In genomic region chr10:58255954-58256353, GRCm38 (mm10) we compare ENCODE assay signal across 8 mouse cellular contexts. TPM values are rescaled to one million over a fixed set of nuclear protein-coding genes. Genes with fewer than 3 reads are reported as not detected.
DNase-seq lines count a peak whose midpoint lies in the region; ATAC-seq and TF ChIP-seq lines count a peak whose summit lies in the region.

No protein-coding gene starts in this region.

- no peaks in the 10 kb centered on the region for H3K27me3 ChIP-seq in hindbrain, postnatal 0 days (ENCODE audit: insufficient read depth, low read length)

- H3K4me3 ChIP-seq in cortical plate, adult 2 months (ENCODE audit: insufficient read depth, low read length), result peak overlapping the region; percentile 65
- peak overlapping the region; percentile 91 for H3K4me3 ChIP-seq in hindbrain, postnatal 0 days (ENCODE audit: low read length)

- DNase-seq in kidney, adult 9 months, result peak; percentile 31
- DNase-seq in kidney, adult 11 months, result no peak
- no peak for DNase-seq in hindbrain, postnatal 0 days (ENCODE audit: low spot score)
- DNase-seq in lung, postnatal 36 days, result peak; percentile 75
- DNase-seq in B cell, adult 2 months, result no peak
- no peak for DNase-seq in left cerebral cortex, postnatal 10 days (ENCODE audit: extremely low spot score in 1 of 2, low spot score in 2 of 2)
- no peak for DNase-seq in adrenal gland, postnatal 14 days

- H3K4me2 ChIP-seq in hindbrain, postnatal 0 days (ENCODE audit: low read depth, low read length), result peak overlapping the region; percentile 64

- no peak for ATAC-seq in hindbrain, postnatal 0 days

- no peaks in the 10 kb centered on the region for H3K9me3 ChIP-seq in hindbrain, postnatal 0 days (ENCODE audit: low read length)

- no peak for TF ChIP-seq POLR2A in cortical plate, adult 2 months (IDR thresholded peaks at IDR 0.05; ENCODE audit: extremely low read depth, insufficient read depth, low read length)

- H3K27ac ChIP-seq in cortical plate, adult 2 months (ENCODE audit: insufficient read depth, low read length), result no peak overlapping the region
- H3K27ac ChIP-seq in hindbrain, postnatal 0 days, result 0 out of 2 replicates have a peak overlapping the region, but pooled peaks have one; percentile 82

- intact Hi-C loops in left cerebral cortex, postnatal 10 days (cut with DNase I), result no loop called here

- WGBS in hindbrain, postnatal 0 days, result 4% methylated on average over 4 of the region's 4 CpGs

- peaks cover 2% of the 10 kb centered on the region; the same call in 1 of the 2 replicates for H3K4me1 ChIP-seq in cortical plate, adult 2 months (ENCODE audit: control insufficient read depth, insufficient read depth, low read length)
- no peaks in the 10 kb centered on the region for H3K4me1 ChIP-seq in hindbrain, postnatal 0 days (ENCODE audit: insufficient read depth, low read length)

- H3K36me3 ChIP-seq in hindbrain, postnatal 0 days (ENCODE audit: insufficient read depth, low read length), result peaks cover 10% of the 10 kb centered on the region; the same call in 1 of the 2 replicates

- no peak for TF ChIP-seq CTCF in cortical plate, adult 2 months (IDR thresholded peaks at IDR 0.05; ENCODE audit: extremely low read depth, insufficient read depth, low read length)
- no peak for TF ChIP-seq CTCF in hindbrain, postnatal 0 days (IDR thresholded peaks at IDR 0.05; ENCODE audit: low read depth)

- peak overlapping the region; percentile 84 for H3K9ac ChIP-seq in hindbrain, postnatal 0 days (replicated peaks; ENCODE audit: low read length)

RNA-seq across cellular contexts. Expression of gene Gcc2, which starts 0.7 kb away (rescaled TPM):
- 58.9 and 61.8 TPM in 2 replicates for polyA plus RNA-seq in cortical plate, adult 2 months (2012; rRNA removed)
- 29.9 and 32.0 TPM in 2 replicates for total RNA-seq in hindbrain, postnatal 0 days (2014; rRNA removed)
- 109 and 113 TPM in 2 replicates for polyA plus RNA-seq in hindbrain, postnatal 0 days (2015; fragmentation: Nextera tagmentation; extraction: Ambion mirVana)
- total RNA-seq in left cerebral cortex, postnatal 10 days (2021), result 10 to 100 TPM; 65.6 to 69.0 TPM
- 40.5 and 45.2 TPM in 2 replicates for total RNA-seq in adrenal gland, postnatal 14 days (2021)

RNA-seq across cellular contexts. Expression of gene Gm4981, which starts 19.5 kb away (rescaled TPM):
- 0.06 and 0.08 TPM in 2 replicates for polyA plus RNA-seq in cortical plate, adult 2 months (2012; rRNA removed)
- total RNA-seq in hindbrain, postnatal 0 days (2014; rRNA removed), result not detected in 2 replicates
- not detected in 2 replicates for polyA plus RNA-seq in hindbrain, postnatal 0 days (2015; fragmentation: Nextera tagmentation; extraction: Ambion mirVana)
- not detected for total RNA-seq in left cerebral cortex, postnatal 10 days (2021)
- total RNA-seq in adrenal gland, postnatal 14 days (2021), result not detected in 2 replicates

RNA-seq across cellular contexts. Expression of gene Duxf3, which starts 23.5 kb away (rescaled TPM):
- 0.06 and 0.09 TPM in 2 replicates for polyA plus RNA-seq in cortical plate, adult 2 months (2012; rRNA removed)
- total RNA-seq in hindbrain, postnatal 0 days (2014; rRNA removed), result 0.83 TPM in 1 of 2 replicates, not detected in the other
- not detected in 2 replicates for polyA plus RNA-seq in hindbrain, postnatal 0 days (2015; fragmentation: Nextera tagmentation; extraction: Ambion mirVana)
- total RNA-seq in left cerebral cortex, postnatal 10 days (2021), result not detected
- total RNA-seq in adrenal gland, postnatal 14 days (2021), result not detected in 2 replicates

RNA-seq across cellular contexts. Expression of gene AW822073, which starts 31.2 kb away (rescaled TPM):
- not detected in 2 replicates for polyA plus RNA-seq in cortical plate, adult 2 months (2012; rRNA removed)
- not detected in 2 replicates for total RNA-seq in hindbrain, postnatal 0 days (2014; rRNA removed)
- polyA plus RNA-seq in hindbrain, postnatal 0 days (2015; fragmentation: Nextera tagmentation; extraction: Ambion mirVana), result not detected in 2 replicates
- total RNA-seq in left cerebral cortex, postnatal 10 days (2021), result not detected
- not detected in 2 replicates for total RNA-seq in adrenal gland, postnatal 14 days (2021)

Comparison
In these comparisons a context has a peak if more than half of its experiments do, and no peak if none do; other contexts are left out.
1. DNase-seq: peak in kidney, adult 9 months (single experiment) and lung, postnatal 36 days (single experiment); none in kidney, adult 11 months (single experiment), hindbrain, postnatal 0 days (single experiment), B cell, adult 2 months (0 of 2), left cerebral cortex, postnatal 10 days (0 of 2) and adrenal gland, postnatal 14 days (single experiment).